Mouse (Mus musculus) embryonic facial prominence, embryonic 14.5 days (tissue): ENCODE data around the gene Klra3. TPM values are rescaled to one million over a fixed set of nuclear protein-coding genes. Genes with fewer than 3 reads are reported as not detected.
"Not testable (repeated sequence)": the region's sequence is repeated elsewhere in the genome, so short reads cannot be mapped to it uniquely, and the experiment has no call there.

Source experiments
- ATAC-seq: fragments of 200-750 bp; cut with Nextera tagmentation; 2 replicates; pipeline ENCODE4 v1.8.0; 2017; ENCODE audit warnings: low read depth, moderate number of reproducible peaks, moderate TSS enrichment
- DNase-seq: peaks from one replicate; pipeline ENCODE4 v3.0.0-alpha.2; 2015; ENCODE audit warnings: low spot score
- H3K27ac ChIP-seq: fragments of 300-500 bp; sonication (generic); replicated peaks from 2 replicates; pipeline ENCODE4 v1.5.1; 2014; ENCODE audit warnings: low read depth, mild to moderate bottlenecking, low read length, moderate library complexity
- H3K27me3 ChIP-seq: fragments of 300-500 bp; sonication (generic); replicated peaks from 2 replicates; pipeline ENCODE4 v1.6.1; 2014; ENCODE audit warnings: low read length; ENCODE audit not compliant: control insufficient read depth, insufficient read depth
- H3K36me3 ChIP-seq: fragments of 300-500 bp; sonication (generic); 2 replicates; pipeline ENCODE4 v1.6.1; 2014; ENCODE audit warnings: low read length, mixed read lengths; ENCODE audit not compliant: control insufficient read depth, insufficient read depth
- H3K4me1 ChIP-seq: fragments of 300-500 bp; sonication (generic); 2 replicates; pipeline ENCODE4 v1.6.1; 2014; ENCODE audit warnings: antibody characterized with exemption, low read length; ENCODE audit not compliant: control insufficient read depth, insufficient read depth
- H3K4me2 ChIP-seq: fragments of 300-500 bp; sonication (generic); 2 replicates; pipeline ENCODE4 v1.6.1; 2014; ENCODE audit warnings: low read depth, mild to moderate bottlenecking, low read length, moderate library complexity, mixed read lengths
- H3K4me3 ChIP-seq: fragments of 300-500 bp; sonication (generic); 2 replicates; pipeline ENCODE4 v1.5.1; 2014; ENCODE audit warnings: low read depth, mild to moderate bottlenecking, low read length
- H3K9ac ChIP-seq: fragments of 300-500 bp; sonication (generic); 2 replicates; pipeline ENCODE4 v1.6.1; 2014; ENCODE audit warnings: low read depth, mild to moderate bottlenecking, low read length, moderate library complexity, mixed read lengths
- H3K9me3 ChIP-seq: fragments of 300-500 bp; sonication (generic); 2 replicates; pipeline ENCODE4 v1.6.1; 2016; ENCODE audit warnings: low read length; ENCODE audit not compliant: control insufficient read depth
- WGBS: fragments of 180-500 bp; shearing (Covaris S2); extraction: QIAGEN DNeasy Blood & Tissue Kit; methylation state at CpG from one replicate; pipeline ENCODE4 v1.1.7; 2014; 5-methylcytosine and 5-hydroxymethylcytosine counted together
- polyA plus RNA-seq: library from polyadenylated mRNA; unstranded; fragments of >200 nt; fragmentation: Nextera tagmentation; extraction: Ambion mirVana; gene quantifications from 2 replicates; pipeline ENCODE4 v1.2.1, GENCODE M21; 2014

Gene Klra3
- not detected in 2 replicates for polyA plus RNA-seq

GRCm38 (mm10) chr6:130337411-130337810 lies at the start of gene Klra3:
TSS of gene Klra3 (minus strand) at chr6:130337574.
- no peaks in the 10 kb centered on the region for H3K36me3 ChIP-seq
- DNase-seq: no peak
- H3K9me3 ChIP-seq: no peaks in the 10 kb centered on the region
- H3K4me2 ChIP-seq: no peak within 1 kb of the TSS
- H3K4me1 ChIP-seq: no peaks in the 10 kb centered on the region
- ATAC-seq: no peak
- no peak within 1 kb of the TSS for H3K27ac ChIP-seq
- no peak within 1 kb of the TSS for H3K9ac ChIP-seq
- H3K27me3 ChIP-seq: no peaks in the 10 kb centered on the region
- H3K4me3 ChIP-seq: no peak within 1 kb of the TSS
- 82% methylated on average over 8 of the region's 8 CpGs for WGBS

GRCm38 (mm10) chr6:130386750-130387149 lies 49.4 kb upstream of the Klra3 start, which contains the start of gene Klra1:
TSS of gene Klra1 (minus strand) at chr6:130386874.
- H3K27ac ChIP-seq: no peak within 1 kb of the TSS
- H3K4me3 ChIP-seq: no peak within 1 kb of the TSS
- no peaks in the 10 kb centered on the region for H3K27me3 ChIP-seq
- no peaks in the 10 kb centered on the region for H3K9me3 ChIP-seq
- no peaks in the 10 kb centered on the region for H3K36me3 ChIP-seq
- H3K4me1 ChIP-seq: no peaks in the 10 kb centered on the region
- no peak within 1 kb of the TSS for H3K9ac ChIP-seq
- DNase-seq (no peak), ATAC-seq (no peak)
- H3K4me2 ChIP-seq: no peak within 1 kb of the TSS
- WGBS: 80% methylated on average over 2 of the region's 2 CpGs

GRCm38 (mm10) chr6:130385803-130386202 lies 48.4 kb upstream of the Klra3 start:
- Histone ChIP-seq H3K4me3 (no peak overlapping the region), H3K27me3 (no peaks in the 10 kb centered on the region), H3K9ac (no peak overlapping the region), H3K4me1 (no peaks in the 10 kb centered on the region), H3K27ac (no peak overlapping the region), H3K9me3 (no peaks in the 10 kb centered on the region), H3K36me3 (no peaks in the 10 kb centered on the region), H3K4me2 (no peak overlapping the region)
- DNase-seq (no peak), ATAC-seq (no peak)
- 54% methylated on average over 1 of the region's 1 CpGs for WGBS

- ATAC-seq (no peak), DNase-seq (no peak)
- Histone ChIP-seq H3K9me3 (0 out of 2 replicates have a peak, but pooled peaks cover 5% of the 10 kb centered on the region), H3K27ac (no peak overlapping the region), H3K4me2 (no peak overlapping the region), H3K4me1 (no peaks in the 10 kb centered on the region), H3K36me3 (no peaks in the 10 kb centered on the region), H3K27me3 (no peaks in the 10 kb centered on the region), H3K9ac (no peak overlapping the region), H3K4me3 (no peak overlapping the region)
- WGBS: 71% methylated on average over 4 of the region's 4 CpGs
Measured at GRCm38 (mm10) chr6:130382375-130382774, 45.0 kb upstream of the Klra3 start.

DNA sequence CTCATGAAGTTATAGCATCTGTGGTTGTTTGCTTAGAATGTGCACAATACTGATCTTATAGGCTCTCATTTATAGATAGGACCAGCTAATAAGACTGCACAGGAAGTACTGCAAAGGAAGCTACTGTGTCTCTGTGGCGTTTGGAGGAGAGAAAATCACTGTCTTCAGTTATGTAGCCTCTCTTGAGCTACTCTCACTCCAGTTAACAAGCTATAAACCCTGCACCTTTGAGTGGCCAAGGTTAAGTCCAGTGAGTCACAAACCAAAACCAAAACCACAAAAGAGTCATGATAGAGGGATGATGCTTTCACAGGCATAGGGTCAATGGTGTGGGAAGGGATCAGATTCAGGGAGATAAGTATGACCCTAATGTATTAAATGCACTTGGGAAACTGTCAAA lies 8.0 kb upstream of the Klra3 start:
- not testable (repeated sequence) for ATAC-seq, H3K27me3 ChIP-seq, H3K27ac ChIP-seq, H3K4me3 ChIP-seq, H3K4me1 ChIP-seq, H3K9ac ChIP-seq, H3K4me2 ChIP-seq, H3K9me3 ChIP-seq, DNase-seq, H3K36me3 ChIP-seq
- 35% methylated on average over 1 of the region's 1 CpGs for WGBS

DNA sequence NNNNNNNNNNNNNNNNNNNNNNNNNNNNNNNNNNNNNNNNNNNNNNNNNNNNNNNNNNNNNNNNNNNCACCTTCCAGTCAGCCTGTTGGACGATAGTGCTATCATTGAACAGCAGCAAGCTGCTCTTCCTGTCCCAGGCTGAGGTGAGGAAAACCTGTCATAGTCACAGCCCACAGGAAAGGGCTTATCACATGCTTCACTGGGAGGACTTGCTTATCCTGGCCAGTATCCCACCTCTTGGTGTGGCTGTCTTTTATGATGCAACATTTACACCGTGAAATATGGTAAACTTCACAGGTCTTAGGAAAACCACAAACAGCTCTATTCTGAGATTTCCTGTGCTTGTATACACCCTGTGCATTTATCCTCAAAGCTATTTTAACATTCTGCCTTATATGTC lies 4.6 kb upstream of the Klra3 start:
- H3K27ac ChIP-seq, H3K9me3 ChIP-seq, ATAC-seq, H3K4me1 ChIP-seq, H3K4me2 ChIP-seq, H3K27me3 ChIP-seq, DNase-seq, H3K36me3 ChIP-seq, H3K9ac ChIP-seq, H3K4me3 ChIP-seq: not testable (repeated sequence)
- 84% methylated on average over 2 of the region's 2 CpGs for WGBS

DNA sequence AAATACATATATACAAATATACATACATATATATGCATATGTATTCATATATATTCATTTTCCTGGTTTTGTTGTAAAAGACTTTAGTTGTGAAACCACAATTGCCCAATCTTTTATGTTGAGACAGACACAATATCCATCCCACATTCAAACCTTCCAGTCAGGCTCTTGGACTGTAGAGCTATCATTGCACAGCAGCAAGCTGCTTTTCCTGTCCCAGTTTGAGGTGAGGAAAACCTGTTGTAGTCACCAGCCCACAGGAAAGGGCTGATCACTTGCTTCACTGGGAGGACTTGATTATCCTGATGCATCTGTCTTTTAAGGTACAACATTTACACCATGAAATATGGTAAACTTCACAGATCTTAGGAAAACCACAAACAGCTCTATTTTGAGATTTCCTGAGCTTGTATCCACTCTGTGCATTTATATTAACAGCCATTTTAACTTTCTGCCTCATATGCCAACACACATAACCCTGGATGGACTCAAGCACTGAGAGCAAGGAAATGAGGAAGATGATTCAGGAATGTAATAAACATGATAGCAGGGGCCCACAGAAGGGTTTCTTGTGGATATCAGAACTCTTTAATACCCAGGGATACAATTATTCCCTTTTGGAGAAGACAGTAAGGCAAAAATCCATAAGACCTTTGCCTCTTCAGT lies 49.3 kb downstream of the Klra3 start:
- no peaks in the 10 kb centered on the region for H3K27me3 ChIP-seq

DNA sequence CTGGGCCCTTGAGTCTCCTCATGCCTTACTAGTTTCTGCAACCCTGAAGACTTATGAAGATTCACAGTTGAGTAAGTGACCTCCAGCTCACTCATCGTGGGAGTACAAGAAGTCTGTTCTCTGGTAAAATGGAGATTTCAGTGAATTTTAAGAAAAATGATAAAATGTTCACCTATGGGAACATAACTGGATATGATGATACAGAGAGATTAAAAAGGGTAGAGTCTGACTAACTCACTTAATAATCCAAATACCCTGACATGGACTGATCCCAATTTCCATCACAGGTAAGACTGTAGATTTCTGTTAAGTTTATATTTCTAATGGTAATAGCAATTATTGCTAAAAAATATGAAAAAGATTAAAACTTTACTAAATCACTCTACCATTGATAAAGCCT lies 55.5 kb downstream of the Klra3 start, which contains the start of gene Klra10:
TSS of gene Klra10 (minus strand) at position 101 of the 400 bp plus-strand sequence.
- not testable (repeated sequence) for H3K27ac ChIP-seq, DNase-seq, H3K36me3 ChIP-seq, H3K4me1 ChIP-seq, ATAC-seq, H3K4me2 ChIP-seq, H3K27me3 ChIP-seq, H3K9ac ChIP-seq, H3K9me3 ChIP-seq, H3K4me3 ChIP-seq
- 66% methylated on average over 1 of the region's 1 CpGs for WGBS

More for the DNA sequence above, 49.3 kb downstream of the Klra3 start:
- Histone ChIP-seq H3K36me3 (no peaks in the 10 kb centered on the region), H3K27ac (no peak overlapping the region), H3K9me3 (no peaks in the 10 kb centered on the region), H3K9ac (no peak overlapping the region), H3K4me1 (no peaks in the 10 kb centered on the region), H3K4me3 (no peak overlapping the region), H3K4me2 (no peak overlapping the region)
- DNase-seq (no peak), ATAC-seq (no peak)
